Mouse (Mus musculus) heart, postnatal 0 days (tissue): ENCODE data around the gene Spsb1. TPM values are rescaled to one million over a fixed set of nuclear protein-coding genes. Genes with fewer than 3 reads are reported as not detected.

Experiments used
- ATAC-seq: fragments of 200-750 bp; cut with Nextera tagmentation; 2 replicates; pipeline ENCODE4 v1.8.0; 2017; ENCODE audit warnings: low read depth, moderate number of reproducible peaks, moderate library complexity; ENCODE audit not compliant: insufficient read depth
- DNase-seq: peaks from one replicate; pipeline ENCODE4 v3.0.0-alpha.2; 2016; ENCODE audit warnings: low spot score
- H3K27ac ChIP-seq: fragments of 300-500 bp; sonication (generic); 2 replicates; pipeline ENCODE4 v1.5.1; 2014; ENCODE audit warnings: low read depth, mild to moderate bottlenecking
- H3K27me3 ChIP-seq: fragments of 300-500 bp; sonication (generic); 2 replicates; pipeline ENCODE4 v1.6.1; 2014; ENCODE audit warnings: low read length, mixed read lengths; ENCODE audit not compliant: control insufficient read depth, insufficient read depth
- H3K36me3 ChIP-seq: fragments of 300-500 bp; sonication (generic); replicated peaks from 2 replicates; pipeline ENCODE4 v1.6.1; 2014; ENCODE audit warnings: low read length, mixed read lengths; ENCODE audit not compliant: control insufficient read depth, insufficient read depth
- H3K4me1 ChIP-seq: fragments of 300-500 bp; sonication (generic); 2 replicates; pipeline ENCODE4 v1.6.1; 2014; ENCODE audit warnings: antibody characterized with exemption; ENCODE audit not compliant: control insufficient read depth, insufficient read depth
- H3K4me2 ChIP-seq: fragments of 300-500 bp; sonication (generic); 2 replicates; pipeline ENCODE4 v1.6.1; 2014; ENCODE audit warnings: low read depth, mild to moderate bottlenecking, low read length, moderate library complexity
- H3K4me3 ChIP-seq: fragments of 300-500 bp; sonication (generic); 2 replicates; pipeline ENCODE4 v1.5.1; 2014; ENCODE audit warnings: low read depth, low read length
- H3K9ac ChIP-seq: fragments of 300-500 bp; sonication (generic); replicated peaks from 2 replicates; pipeline ENCODE4 v1.6.1; 2014; ENCODE audit warnings: low read depth, low read length, mixed read lengths
- H3K9me3 ChIP-seq: fragments of 300-500 bp; sonication (generic); replicated peaks from 2 replicates; pipeline ENCODE4 v1.6.1; 2016; ENCODE audit warnings: low read length; ENCODE audit not compliant: control insufficient read depth
- CTCF ChIP-seq: IDR thresholded peaks from 2 replicates; pipeline ENCODE4 v1.5.1; 2016; ENCODE audit warnings: antibody characterized with exemption, control low read depth, low read depth
- EP300 ChIP-seq: IDR thresholded peaks from 2 replicates; pipeline ENCODE4 v1.6.1; 2016; ENCODE audit warnings: antibody characterized with exemption, low read depth
- WGBS: fragments of 180-500 bp; shearing (Covaris S2); extraction: QIAGEN DNeasy Blood & Tissue Kit; methylation state at CpG from one replicate; pipeline ENCODE4 v1.1.7; 2014; 5-methylcytosine and 5-hydroxymethylcytosine counted together
- polyA plus RNA-seq: library from polyadenylated mRNA; unstranded; fragments of >200 nt; fragmentation: Nextera tagmentation; extraction: Ambion mirVana; gene quantifications from 2 replicates; pipeline ENCODE4 v1.2.1, GENCODE M21; 2015
- total RNA-seq: library from RNA; depleted of rRNA; stranded (reverse); fragments of >200 nt; gene quantifications from 2 replicates; pipeline ENCODE4 v1.2.3, GENCODE M21; 2014; ENCODE audit warnings: low replicate concordance

Gene Spsb1
- total and polyA plus RNA-seq, 2 experiments from 2014 or later = 13.2 to 15.2 TPM

DNA sequence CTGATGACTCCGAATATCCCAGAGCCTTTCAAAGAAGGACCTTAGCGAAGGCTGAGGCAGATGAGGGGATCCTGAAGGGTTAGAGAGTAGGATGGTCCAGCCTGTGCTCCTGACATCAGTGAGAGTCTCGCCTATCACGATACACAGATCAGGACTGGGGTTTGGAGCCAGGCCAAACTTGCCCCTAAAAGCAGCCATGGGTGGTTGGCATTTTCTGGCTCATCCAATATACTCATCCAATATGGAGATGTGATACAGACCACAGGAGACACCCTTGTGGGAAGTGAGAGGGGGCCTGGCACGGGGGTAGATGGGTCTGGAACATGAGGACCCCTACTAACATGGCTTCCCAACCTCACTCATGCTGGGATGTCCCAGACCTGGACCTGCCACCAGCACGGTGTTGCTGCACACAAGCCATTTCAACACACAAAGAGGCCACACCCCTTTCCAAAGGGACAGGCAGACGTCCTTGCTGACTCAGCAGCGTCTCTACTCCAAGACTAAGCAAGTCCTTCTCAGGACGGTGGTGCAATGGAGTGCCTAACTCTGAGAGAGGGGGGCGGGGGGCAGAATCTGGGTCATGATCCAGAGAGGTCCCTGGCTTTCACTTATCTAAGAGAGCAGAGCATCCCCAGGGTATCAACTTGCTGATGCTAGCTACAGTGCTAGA, 49.4 kb downstream of the Spsb1 start:
- H3K9ac ChIP-seq = no peak overlapping the region
- TF ChIP-seq CTCF (no peak), EP300 (no peak)
- DNase-seq (no peak), ATAC-seq (no peak)
- no peaks in the 10 kb centered on the region for H3K9me3 ChIP-seq
- H3K4me3 ChIP-seq = no peak overlapping the region
- peaks cover 23% of the 10 kb centered on the region for H3K36me3 ChIP-seq
- H3K4me1 ChIP-seq = peaks cover 9% of the 10 kb centered on the region; the same call in 1 of the 2 replicates
- WGBS = 83% methylated on average over 10 of the region's 10 CpGs
- no peak overlapping the region for H3K4me2 ChIP-seq
- no peak overlapping the region for H3K27ac ChIP-seq
- H3K27me3 ChIP-seq = no peaks in the 10 kb centered on the region

GRCm38 (mm10) chr4:149903026-149903425, 51.8 kb downstream of the Spsb1 start:
- no peak overlapping the region for H3K4me2 ChIP-seq
- peaks cover 9% of the 10 kb centered on the region; the same call in 1 of the 2 replicates for H3K4me1 ChIP-seq
- DNase-seq = peak; percentile 21
- ATAC-seq = peak; percentile 49
- H3K27ac ChIP-seq = no peak overlapping the region
- 33% methylated on average over 5 of the region's 5 CpGs for WGBS
- H3K9ac ChIP-seq = no peak overlapping the region
- TF ChIP-seq EP300 (no peak), CTCF (no peak)
- no peaks in the 10 kb centered on the region for H3K9me3 ChIP-seq
- H3K36me3 ChIP-seq = peaks cover 27% of the 10 kb centered on the region
- H3K4me3 ChIP-seq = no peak overlapping the region
- H3K27me3 ChIP-seq = no peaks in the 10 kb centered on the region

DNA sequence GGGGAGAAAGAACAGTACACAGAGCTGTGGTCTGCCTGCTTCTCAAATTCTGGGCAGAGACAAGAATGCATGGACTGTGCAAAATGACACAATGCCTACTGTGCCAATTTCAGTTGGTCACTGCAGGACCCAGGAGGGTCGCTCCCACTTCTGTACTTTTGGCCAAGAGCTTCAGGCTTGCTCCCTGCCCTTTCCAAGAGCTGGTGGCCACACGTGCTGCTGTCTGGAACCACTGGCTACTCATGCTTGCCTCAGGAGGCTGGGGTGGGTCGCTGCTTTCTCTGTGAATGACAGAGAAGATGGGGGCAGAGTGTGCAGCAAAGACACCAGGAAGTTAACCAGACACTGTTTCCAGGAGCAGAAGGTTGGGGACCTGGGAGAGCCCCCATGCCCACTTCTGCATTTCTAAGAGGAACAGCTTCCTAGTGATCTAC, 53.5 kb downstream of the Spsb1 start:
- Histone ChIP-seq H3K36me3 (peaks cover 33% of the 10 kb centered on the region), H3K9me3 (no peaks in the 10 kb centered on the region), H3K9ac (no peak overlapping the region), H3K27ac (no peak overlapping the region), H3K4me2 (no peak overlapping the region), H3K4me3 (no peak overlapping the region), H3K27me3 (no peaks in the 10 kb centered on the region), H3K4me1 (peaks cover 9% of the 10 kb centered on the region; the same call in 1 of the 2 replicates)
- TF ChIP-seq CTCF (no peak), EP300 (no peak)
- WGBS = 64% methylated on average over 3 of the region's 3 CpGs
- ATAC-seq = no peak
- DNase-seq = no peak

GRCm38 (mm10) chr4:149897661-149898260, 57.1 kb downstream of the Spsb1 start:
- no peak for ATAC-seq
- 90% methylated on average over 13 of the region's 13 CpGs for WGBS
- Histone ChIP-seq H3K9ac (no peak overlapping the region), H3K27ac (no peak overlapping the region), H3K9me3 (no peaks in the 10 kb centered on the region), H3K36me3 (peaks cover 18% of the 10 kb centered on the region; the same call in 1 of the 2 replicates), H3K27me3 (no peaks in the 10 kb centered on the region), H3K4me2 (no peak overlapping the region), H3K4me3 (no peak overlapping the region), H3K4me1 (peaks cover 9% of the 10 kb centered on the region; the same call in 1 of the 2 replicates)
- TF ChIP-seq EP300 (no peak), CTCF (no peak)
- no peak for DNase-seq

DNA sequence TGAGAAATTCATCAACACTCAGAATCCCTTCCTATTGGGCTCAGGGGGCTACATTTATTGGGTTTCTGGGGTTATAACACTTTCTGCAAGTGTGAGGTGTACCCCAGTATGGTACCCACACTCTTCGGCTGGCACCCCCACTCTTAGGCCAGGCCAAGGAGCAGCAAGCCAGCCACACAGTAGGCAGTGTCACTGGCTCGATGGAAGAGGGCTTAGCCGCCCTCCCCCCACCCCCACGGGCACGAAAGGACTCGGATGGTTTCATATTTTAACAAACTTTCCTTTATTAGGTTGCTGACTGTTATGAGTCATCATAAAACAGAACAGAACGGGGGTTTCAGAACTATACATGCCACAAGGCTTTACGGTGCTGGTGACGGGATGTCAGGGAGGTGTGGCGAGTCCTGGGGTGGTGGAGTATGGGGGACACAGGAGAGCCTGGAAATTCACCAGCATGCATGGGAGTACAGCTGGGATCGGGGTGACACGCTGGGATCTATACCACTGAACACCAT, 58.8 kb downstream of the Spsb1 start:
- H3K4me1 ChIP-seq = peaks cover 7% of the 10 kb centered on the region; the same call in 1 of the 2 replicates

More for the DNA sequence above, 58.8 kb downstream of the Spsb1 start:
- H3K4me2 ChIP-seq = no peak overlapping the region
- 77% methylated on average over 12 of the region's 12 CpGs for WGBS
- ATAC-seq (no peak), DNase-seq (no peak)
- peaks cover 18% of the 10 kb centered on the region; the same call in 1 of the 2 replicates for H3K36me3 ChIP-seq
- H3K4me3 ChIP-seq = no peak overlapping the region
- TF ChIP-seq CTCF (no peak), EP300 (no peak)
- no peak overlapping the region for H3K27ac ChIP-seq
- no peak overlapping the region for H3K9ac ChIP-seq
- H3K27me3 ChIP-seq = no peaks in the 10 kb centered on the region
- no peaks in the 10 kb centered on the region for H3K9me3 ChIP-seq
